In genomic region chr7:19841686-19842413, GRCm38 (mm10) we compare ENCODE assay signal across 14 mouse cellular contexts. TPM values are rescaled to one million over a fixed set of nuclear protein-coding genes. Genes with fewer than 3 reads are reported as not detected.
A peak's percentile ranks its signal among the peaks of the same experiment; 100 is the strongest.
DNase-seq lines count a peak whose midpoint lies in the region; ATAC-seq and TF ChIP-seq lines count a peak whose summit lies in the region.
"Had no signal": no experiment of that assay in that cellular context is flagged by ENCODE, and none has a peak within 500 bp of the region (broad histone marks: within the 10 kb centered on the region; RNA-seq: fewer than 3 reads in every experiment).

No protein-coding gene starts in this region.

- H3K27ac ChIP-seq in intestine, embryonic 16.5 days (ENCODE audit: low read length): peak overlapping the region; percentile 75
- peak overlapping the region; percentile 87 for H3K27ac ChIP-seq in liver, postnatal 0 days (ENCODE audit: low read depth)

- H3K36me3 ChIP-seq in intestine, embryonic 16.5 days (ENCODE audit: control insufficient read depth, insufficient read depth, low read length): no peaks in the 10 kb centered on the region
- H3K36me3 ChIP-seq in liver, postnatal 0 days (replicated peaks; ENCODE audit: insufficient read depth, low read length): no peaks in the 10 kb centered on the region

- H3K9me3 ChIP-seq in intestine, embryonic 16.5 days (ENCODE audit: control insufficient read depth, low read length): no peaks in the 10 kb centered on the region
- no peaks in the 10 kb centered on the region for H3K9me3 ChIP-seq in liver, postnatal 0 days (ENCODE audit: low read length)

- H3K27me3 ChIP-seq in intestine, embryonic 16.5 days (replicated peaks; ENCODE audit: control insufficient read depth, insufficient read depth, low read length): no peaks in the 10 kb centered on the region; the same call in 1 of the 2 replicates
- no peaks in the 10 kb centered on the region for H3K27me3 ChIP-seq in liver, postnatal 0 days (ENCODE audit: insufficient read depth, low read length)

- no peak overlapping the region for H3K4me3 ChIP-seq in intestine, embryonic 16.5 days (ENCODE audit: low read length)
- H3K4me3 ChIP-seq in liver, postnatal 0 days (ENCODE audit: low read depth, low read length): no peak overlapping the region

- WGBS in intestine, embryonic 16.5 days: 55% methylated on average over 21 of the region's 21 CpGs
- 58% methylated on average over 21 of the region's 21 CpGs for WGBS in liver, postnatal 0 days (ENCODE audit: insufficient replicate concordance)

- H3K9ac ChIP-seq in intestine, embryonic 16.5 days (ENCODE audit: low read depth, low read length): no peak overlapping the region
- no peak overlapping the region for H3K9ac ChIP-seq in liver, postnatal 0 days (replicated peaks)
- H3K9ac ChIP-seq: lung, embryonic 14.5 days had no signal

- TF ChIP-seq CTCF in liver, postnatal 0 days (IDR thresholded peaks at IDR 0.05; ENCODE audit: low read depth): no peak

- ATAC-seq in intestine, embryonic 16.5 days: peak; percentile 86
- peak; percentile 88 for ATAC-seq in liver, postnatal 0 days
- ATAC-seq: hindbrain, embryonic 16.5 days had no signal

- TF ChIP-seq EP300 in liver, postnatal 0 days (IDR thresholded peaks at IDR 0.05; ENCODE audit: low read depth): 0 out of 2 replicates have a peak, but pooled peaks have one; percentile 6

- peaks cover 8% of the 10 kb centered on the region; the same call in 1 of the 2 replicates for H3K4me1 ChIP-seq in intestine, embryonic 16.5 days (ENCODE audit: control insufficient read depth, insufficient read depth, low read length)
- H3K4me1 ChIP-seq in liver, postnatal 0 days (ENCODE audit: insufficient read depth): peaks cover 37% of the 10 kb centered on the region

- peak; percentile 44 to 80 for DNase-seq in kidney, postnatal 25 days
- DNase-seq in kidney, adult 18-20 months: no peak
- DNase-seq in liver, postnatal 0 days: peak; percentile 57
- DNase-seq in thymus, postnatal 4 days: peak; percentile 71
- no peak for DNase-seq in gastrocnemius, postnatal 14 days
- DNase-seq in heart, postnatal 14 days: no peak
- DNase-seq: cerebellum, adult 11-12 months; lung, embryonic 14.5 days had no signal

- intact Hi-C loops in gastrocnemius, postnatal 14 days (cut with DNase I; ENCODE audit: low total_unique reads): loop anchor here (2.0 kb wide), 1 partner anchor 39 kb away; no protein-coding TSS in a partner anchor
- intact Hi-C loops in heart, postnatal 14 days (cut with DNase I): no loop called here

- H3K4me2 ChIP-seq in intestine, embryonic 16.5 days (ENCODE audit: low read depth, low read length): no peak overlapping the region
- H3K4me2 ChIP-seq in liver, postnatal 0 days (ENCODE audit: low read depth, low read length): no peak overlapping the region
- H3K4me2 ChIP-seq: lung, embryonic 14.5 days had no signal

RNA-seq across cellular contexts. Expression of gene Gm19345, which starts 10.0 kb away (rescaled TPM):
- 0.13 and 0.27 TPM in 2 replicates for polyA plus RNA-seq in intestine, embryonic 16.5 days (2015; fragmentation: Nextera tagmentation; extraction: Ambion mirVana)
- polyA plus RNA-seq in liver, postnatal 0 days (2015; fragmentation: Nextera tagmentation; extraction: Ambion mirVana): 0.18 and 0.19 TPM in 2 replicates
- total RNA-seq in gastrocnemius, postnatal 14 days (2021): not detected
- not detected for total RNA-seq in heart, postnatal 14 days (2021)
- total RNA-seq: gastrocnemius, adult 18-20 months had no signal
- polyA plus RNA-seq: heart, embryonic 14.5 days; lung, embryonic 14.5 days had no signal

RNA-seq across cellular contexts. Expression of gene Ceacam16, which starts 19.2 kb away (rescaled TPM):
- not detected in 2 replicates for polyA plus RNA-seq in intestine, embryonic 16.5 days (2015; fragmentation: Nextera tagmentation; extraction: Ambion mirVana)
- 0.09 TPM in 1 of 2 replicates, not detected in the other for polyA plus RNA-seq in liver, postnatal 0 days (2015; fragmentation: Nextera tagmentation; extraction: Ambion mirVana)
- under 1 TPM in 1 of 2 experiments, not detected in 1; 0.12 TPM for total RNA-seq in gastrocnemius, postnatal 14 days (2021)
- total RNA-seq in heart, postnatal 14 days (2021): 1 to 10 TPM in 1 of 2 experiments, under 1 TPM in 1; 0.34 to 1.2 TPM
- total RNA-seq: adrenal gland, postnatal 36 days; gastrocnemius, adult 18-20 months; left cerebral cortex, adult 18-20 months had no signal
- polyA plus RNA-seq: heart, embryonic 14.5 days; lung, embryonic 14.5 days had no signal

RNA-seq across cellular contexts. Expression of gene Bcl3, which starts 19.3 kb away (rescaled TPM):
- polyA plus RNA-seq in intestine, embryonic 16.5 days (2015; fragmentation: Nextera tagmentation; extraction: Ambion mirVana): 15.5 and 15.6 TPM in 2 replicates
- polyA plus RNA-seq in liver, postnatal 0 days (2015; fragmentation: Nextera tagmentation; extraction: Ambion mirVana): 5.4 and 11.2 TPM in 2 replicates
- 1 to 10 TPM; 3.2 to 4.1 TPM for total RNA-seq in gastrocnemius, postnatal 14 days (2021)
- 1 to 10 TPM; 3.9 to 4.5 TPM for total RNA-seq in heart, postnatal 14 days (2021)

RNA-seq across cellular contexts. Expression of gene Cblc, which starts 45.2 kb away (rescaled TPM):
- 32.6 and 42.1 TPM in 2 replicates for polyA plus RNA-seq in intestine, embryonic 16.5 days (2015; fragmentation: Nextera tagmentation; extraction: Ambion mirVana)
- polyA plus RNA-seq in liver, postnatal 0 days (2015; fragmentation: Nextera tagmentation; extraction: Ambion mirVana): 9.6 and 10.8 TPM in 2 replicates
- total RNA-seq in gastrocnemius, postnatal 14 days (2021): not detected
- total RNA-seq in heart, postnatal 14 days (2021): not detected
- total RNA-seq: adrenal gland, postnatal 36 days; gastrocnemius, adult 18-20 months; left cerebral cortex, adult 18-20 months had no signal
- polyA plus RNA-seq: heart, embryonic 14.5 days had no signal

RNA-seq across cellular contexts. Expression of gene Ceacam19, which starts 45.9 kb away (rescaled TPM):
- not detected in 2 replicates for polyA plus RNA-seq in intestine, embryonic 16.5 days (2015; fragmentation: Nextera tagmentation; extraction: Ambion mirVana)
- polyA plus RNA-seq in liver, postnatal 0 days (2015; fragmentation: Nextera tagmentation; extraction: Ambion mirVana): not detected in 2 replicates
- total RNA-seq in gastrocnemius, postnatal 14 days (2021): not detected
- total RNA-seq in heart, postnatal 14 days (2021): not detected
- total RNA-seq: adrenal gland, postnatal 36 days; gastrocnemius, adult 18-20 months; left cerebral cortex, adult 18-20 months had no signal
- polyA plus RNA-seq: heart, embryonic 14.5 days; hindbrain, embryonic 16.5 days; lung, embryonic 14.5 days had no signal

Comparison
In these comparisons a context has a peak if more than half of its experiments do, and no peak if none do; other contexts are left out.
1. DNase-seq: peak in kidney, postnatal 25 days (2 of 2), liver, postnatal 0 days (single experiment) and thymus, postnatal 4 days (single experiment); none in kidney, adult 18-20 months (single experiment), gastrocnemius, postnatal 14 days (single experiment) and heart, postnatal 14 days (0 of 2).